Mouse (Mus musculus) forebrain, embryonic 15.5 days (tissue): ENCODE results near the gene Ces1h. TPM values are rescaled to one million over a fixed set of nuclear protein-coding genes. Genes with fewer than 3 reads are reported as not detected.

Source experiments
- ATAC-seq: fragments of 200-750 bp; cut with Nextera tagmentation; replicated peaks from 2 replicates; pipeline ENCODE4 v1.8.0; 2017; ENCODE audit warnings: mild to moderate bottlenecking, moderate TSS enrichment, moderate library complexity
- H3K27ac ChIP-seq: fragments of 300-500 bp; sonication (generic); replicated peaks from 2 replicates; pipeline ENCODE4 v1.5.1; 2015; ENCODE audit warnings: mild to moderate bottlenecking, inconsistent platforms
- H3K27me3 ChIP-seq: fragments of 300-500 bp; sonication (generic); 2 replicates; pipeline ENCODE4 v1.6.1; 2015; ENCODE audit warnings: inconsistent platforms
- H3K36me3 ChIP-seq: fragments of 300-500 bp; sonication (generic); 2 replicates; pipeline ENCODE4 v1.6.1; 2015; ENCODE audit warnings: mild to moderate bottlenecking, inconsistent platforms
- H3K4me1 ChIP-seq: fragments of 300-500 bp; sonication (generic); 2 replicates; pipeline ENCODE4 v1.6.1; 2015; ENCODE audit warnings: inconsistent platforms
- H3K4me2 ChIP-seq: fragments of 300-500 bp; sonication (generic); replicated peaks from 2 replicates; pipeline ENCODE4 v1.6.1; 2015; ENCODE audit warnings: mild to moderate bottlenecking, inconsistent platforms
- H3K4me3 ChIP-seq: fragments of 300-500 bp; sonication (generic); 2 replicates; pipeline ENCODE4 v1.5.1; 2015; ENCODE audit warnings: mild to moderate bottlenecking, inconsistent platforms
- H3K9ac ChIP-seq: fragments of 300-500 bp; sonication (generic); replicated peaks from 2 replicates; pipeline ENCODE4 v1.6.1; 2015; ENCODE audit warnings: mild to moderate bottlenecking, inconsistent platforms
- H3K9me3 ChIP-seq: fragments of 300-500 bp; sonication (generic); 2 replicates; pipeline ENCODE4 v1.6.1; 2016; ENCODE audit warnings: inconsistent platforms
- WGBS: fragments of 180-500 bp; shearing (Covaris S2); methylation state at CpG from one replicate; pipeline ENCODE4 v1.1.7; 2015; ENCODE audit warnings: mixed read lengths; 5-methylcytosine and 5-hydroxymethylcytosine counted together
- polyA plus RNA-seq: library from polyadenylated mRNA; unstranded; fragments of >200 nt; fragmentation: Nextera tagmentation; extraction: Ambion mirVana; gene quantifications from 2 replicates; pipeline ENCODE4 v1.2.1, GENCODE M21; 2015

The Ces1h gene
- polyA plus RNA-seq, 1 experiment from 2014 or later: not detected

GRCm38 (mm10) chr8:93325123-93325522 is 54.4 kb downstream of the Ces1h start:
- no peak for ATAC-seq
- Histone ChIP-seq H3K9me3 (no peaks in the 10 kb centered on the region), H3K36me3 (no peaks in the 10 kb centered on the region), H3K4me2 (no peak overlapping the region), H3K4me3 (no peak overlapping the region), H3K9ac (no peak overlapping the region), H3K4me1 (no peaks in the 10 kb centered on the region), H3K27ac (no peak overlapping the region), H3K27me3 (no peaks in the 10 kb centered on the region)
- WGBS: 90% methylated on average over 2 of the region's 2 CpGs

- WGBS: 84% methylated on average over 2 of the region's 2 CpGs
- Histone ChIP-seq H3K36me3 (no peaks in the 10 kb centered on the region), H3K27ac (no peak overlapping the region), H3K4me3 (no peak overlapping the region), H3K9ac (no peak overlapping the region), H3K9me3 (no peaks in the 10 kb centered on the region), H3K27me3 (no peaks in the 10 kb centered on the region), H3K4me1 (no peaks in the 10 kb centered on the region), H3K4me2 (no peak overlapping the region)
- no peak for ATAC-seq
These were observed 62.5 kb downstream of the Ces1h start for GRCm38 (mm10) chr8:93317031-93317430.

GRCm38 (mm10) chr8:93315557-93315956 is 64.0 kb downstream of the Ces1h start:
- WGBS: 83% methylated on average over 2 of the region's 2 CpGs
- no peaks in the 10 kb centered on the region for H3K9me3 ChIP-seq
- H3K4me2 ChIP-seq: no peak overlapping the region
- H3K4me1 ChIP-seq: no peaks in the 10 kb centered on the region
- no peak overlapping the region for H3K27ac ChIP-seq
- no peaks in the 10 kb centered on the region for H3K27me3 ChIP-seq
- no peak overlapping the region for H3K9ac ChIP-seq
- H3K36me3 ChIP-seq: no peaks in the 10 kb centered on the region
- no peak overlapping the region for H3K4me3 ChIP-seq
- no peak for ATAC-seq

Other genes starting within 250 kb of the Ces1h start
- not detected in 2 replicates for gene Ces1c, start 248.4 kb downstream of the Ces1h start, polyA plus RNA-seq
- not detected in 2 replicates for gene Ces1d, start 181.9 kb downstream of the Ces1h start, polyA plus RNA-seq
- gene Ces1e, start 150.1 kb downstream of the Ces1h start, polyA plus RNA-seq: not detected in 2 replicates
- gene Ces1f, start 100.0 kb downstream of the Ces1h start, polyA plus RNA-seq: not detected in 2 replicates
- not detected in 2 replicates for gene Ces1g, start 42.4 kb downstream of the Ces1h start, polyA plus RNA-seq
- gene Ces5a, start 156.1 kb upstream of the Ces1h start, polyA plus RNA-seq: 0.36 and 0.57 TPM in 2 replicates